ENCODE assay signal across 9 mouse cellular contexts in the genomic region with DNA sequence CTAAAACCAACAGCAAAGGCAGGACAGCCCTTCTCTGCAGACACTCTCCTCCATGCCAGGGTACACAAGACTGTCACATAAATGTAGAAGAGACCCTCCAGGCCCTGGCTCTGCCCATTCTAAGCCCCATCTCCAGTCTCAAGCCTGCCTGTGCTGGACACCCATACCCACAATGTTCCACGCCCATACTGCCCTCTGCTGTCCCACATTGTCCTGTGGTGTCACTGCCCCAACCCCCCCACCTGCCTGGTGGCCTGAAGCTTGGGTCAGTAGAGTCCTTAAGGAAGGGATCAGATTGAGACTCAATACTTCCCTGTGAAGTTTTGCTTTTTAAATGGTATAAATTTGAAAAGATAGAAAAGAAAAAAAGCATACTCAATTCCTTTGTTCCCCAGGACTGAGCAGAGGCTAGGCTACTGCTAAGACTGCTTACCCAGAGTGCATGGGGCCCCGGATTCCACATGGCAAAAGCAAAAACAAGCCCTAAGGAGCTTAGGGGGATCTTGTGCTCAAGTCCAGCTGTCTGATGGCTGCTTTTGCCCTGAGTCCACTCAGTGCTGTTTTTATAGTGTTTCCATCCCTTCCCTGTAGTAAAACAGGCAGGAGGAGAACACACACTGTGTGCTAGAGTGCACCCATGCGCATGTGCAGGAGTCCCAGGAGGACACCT. TPM values are rescaled to one million over a fixed set of nuclear protein-coding genes. Genes with fewer than 3 reads are reported as not detected.
DNase-seq lines count a peak whose midpoint lies in the region; ATAC-seq and TF ChIP-seq lines count a peak whose summit lies in the region.
"Had no signal": no experiment of that assay in that cellular context is flagged by ENCODE, and none has a peak within 500 bp of the region (broad histone marks: within the 10 kb centered on the region; RNA-seq: fewer than 3 reads in every experiment).

No protein-coding gene starts in this region.

- TF ChIP-seq CTCF in small intestine, adult 2 months (IDR thresholded peaks at IDR 0.05; ENCODE audit: extremely low read depth, insufficient read length, insufficient replicate concordance, low read depth, low read length): peak; percentile 8; the same call in 1 of the 2 replicates

- H3K4me1 ChIP-seq in heart, embryonic 10.5 days: peaks cover 39% of the 10 kb centered on the region
- peaks cover 5% of the 10 kb centered on the region; the same call in 1 of the 2 replicates for H3K4me1 ChIP-seq in midbrain, embryonic 14.5 days (ENCODE audit: control insufficient read depth, insufficient read depth, low read length)
- peaks cover 4% of the 10 kb centered on the region for H3K4me1 ChIP-seq in midbrain, embryonic 15.5 days
- H3K4me1 ChIP-seq in small intestine, adult 2 months (ENCODE audit: control insufficient read depth, insufficient read depth, insufficient read length, low read length): no peaks in the 10 kb centered on the region
- 0 out of 2 replicates have a peak, but pooled peaks cover 3% of the 10 kb centered on the region for H3K4me1 ChIP-seq in hindbrain, embryonic 11.5 days (replicated peaks; ENCODE audit: control insufficient read depth, insufficient read depth, low read length)

- no peak for ATAC-seq in midbrain, embryonic 14.5 days (ENCODE audit: low FRiP score, low TSS enrichment)
- ATAC-seq in midbrain, embryonic 15.5 days (replicated peaks): no peak
- no peak for ATAC-seq in hindbrain, embryonic 11.5 days (ENCODE audit: low FRiP score)
- ATAC-seq: forebrain, embryonic 16.5 days had no signal

- H3K36me3 ChIP-seq in heart, embryonic 10.5 days: peaks cover 5% of the 10 kb centered on the region; the same call in 1 of the 2 replicates
- H3K36me3 ChIP-seq in midbrain, embryonic 14.5 days (ENCODE audit: control insufficient read depth, insufficient read depth, low read length): peaks cover 24% of the 10 kb centered on the region
- no peaks in the 10 kb centered on the region for H3K36me3 ChIP-seq in midbrain, embryonic 15.5 days (replicated peaks)
- no peaks in the 10 kb centered on the region for H3K36me3 ChIP-seq in small intestine, adult 2 months (ENCODE audit: control insufficient read depth, insufficient read depth, low read length)
- 0 out of 2 replicates have a peak, but pooled peaks cover 2% of the 10 kb centered on the region for H3K36me3 ChIP-seq in hindbrain, embryonic 11.5 days (ENCODE audit: control insufficient read depth, insufficient read depth, low read length)

- no peak overlapping the region for H3K4me3 ChIP-seq in heart, embryonic 10.5 days
- H3K4me3 ChIP-seq in midbrain, embryonic 14.5 days (replicated peaks; ENCODE audit: low read depth, low read length): no peak overlapping the region
- H3K4me3 ChIP-seq in midbrain, embryonic 15.5 days: no peak overlapping the region
- H3K4me3 ChIP-seq in small intestine, adult 2 months (ENCODE audit: low read depth, low read length): no peak overlapping the region
- no peak overlapping the region for H3K4me3 ChIP-seq in hindbrain, embryonic 11.5 days (ENCODE audit: low read depth, low read length)

- H3K9me3 ChIP-seq in heart, embryonic 10.5 days: no peaks in the 10 kb centered on the region
- no peaks in the 10 kb centered on the region for H3K9me3 ChIP-seq in midbrain, embryonic 14.5 days (ENCODE audit: control insufficient read depth, low read length)
- no peaks in the 10 kb centered on the region for H3K9me3 ChIP-seq in midbrain, embryonic 15.5 days
- no peaks in the 10 kb centered on the region for H3K9me3 ChIP-seq in hindbrain, embryonic 11.5 days (ENCODE audit: control insufficient read depth, low read length)

- H3K27me3 ChIP-seq in heart, embryonic 10.5 days (ENCODE audit: insufficient read depth, poor library complexity, severe bottlenecking): no peaks in the 10 kb centered on the region
- H3K27me3 ChIP-seq in midbrain, embryonic 14.5 days (ENCODE audit: control insufficient read depth, insufficient read depth, low read length): no peaks in the 10 kb centered on the region
- no peaks in the 10 kb centered on the region for H3K27me3 ChIP-seq in midbrain, embryonic 15.5 days (replicated peaks)
- no peaks in the 10 kb centered on the region for H3K27me3 ChIP-seq in small intestine, adult 2 months (ENCODE audit: control insufficient read depth, insufficient read depth, low read length)
- no peaks in the 10 kb centered on the region for H3K27me3 ChIP-seq in hindbrain, embryonic 11.5 days (ENCODE audit: control insufficient read depth, insufficient read depth, low read length)

- DNase-seq in heart, adult 11 months: peak; percentile 93
- DNase-seq in heart, embryonic 10.5 days (ENCODE audit: low spot score): no peak
- DNase-seq in midbrain, embryonic 14.5 days: peak; percentile 12
- peak; percentile 12 for DNase-seq in c-Kit-positive CD71-negative TER-119-negative erythroid progenitor cells, embryonic 14.5 days (ENCODE audit: low read depth)
- DNase-seq in hindbrain, embryonic 11.5 days (ENCODE audit: low spot score): no peak
- no peak for DNase-seq in c-Kit-positive CD71-positive TER-119-positive erythroid progenitor cells, embryonic 14.5 days (ENCODE audit: low spot score)

- H3K4me2 ChIP-seq in midbrain, embryonic 14.5 days (ENCODE audit: low read length): no peak overlapping the region
- H3K4me2 ChIP-seq in midbrain, embryonic 15.5 days: no peak overlapping the region
- no peak overlapping the region for H3K4me2 ChIP-seq in hindbrain, embryonic 11.5 days (replicated peaks; ENCODE audit: low read depth, low read length)

- WGBS in heart, embryonic 10.5 days: 89% methylated on average over 3 of the region's 3 CpGs
- 79% methylated on average over 3 of the region's 3 CpGs for WGBS in midbrain, embryonic 14.5 days
- 64% methylated on average over 3 of the region's 3 CpGs for WGBS in midbrain, embryonic 15.5 days
- 87% methylated on average over 3 of the region's 3 CpGs for WGBS in small intestine, adult 2 months
- WGBS in hindbrain, embryonic 11.5 days: 84% methylated on average over 3 of the region's 3 CpGs

- TF ChIP-seq POLR2A in small intestine, adult 2 months (IDR thresholded peaks at IDR 0.05; ENCODE audit: low read depth, low read length): no peak

- no peak overlapping the region for H3K9ac ChIP-seq in midbrain, embryonic 14.5 days (replicated peaks; ENCODE audit: low read length)
- H3K9ac ChIP-seq in midbrain, embryonic 15.5 days: no peak overlapping the region
- H3K9ac ChIP-seq in hindbrain, embryonic 11.5 days (ENCODE audit: low read depth, low read length): no peak overlapping the region

- no peak overlapping the region for H3K27ac ChIP-seq in heart, embryonic 10.5 days
- no peak overlapping the region for H3K27ac ChIP-seq in midbrain, embryonic 14.5 days (replicated peaks; ENCODE audit: low read depth, low read length)
- H3K27ac ChIP-seq in midbrain, embryonic 15.5 days: no peak overlapping the region
- no peak overlapping the region for H3K27ac ChIP-seq in small intestine, adult 2 months (ENCODE audit: insufficient read depth, low read depth, low read length)
- no peak overlapping the region for H3K27ac ChIP-seq in hindbrain, embryonic 11.5 days (ENCODE audit: low read depth, low read length)

RNA-seq across cellular contexts. Expression of a gene that starts 34.3 kb away (rescaled TPM):
- 3.8 and 4.3 TPM in 2 replicates for polyA plus RNA-seq in heart, embryonic 10.5 days (2016; fragmentation: Nextera tagmentation; extraction: Ambion mirVana)
- 15.9 and 17.9 TPM in 2 replicates for polyA plus RNA-seq in midbrain, embryonic 14.5 days (2014; fragmentation: Nextera tagmentation; extraction: Ambion mirVana)
- 17.0 and 17.2 TPM in 2 replicates for polyA plus RNA-seq in midbrain, embryonic 15.5 days (2015; fragmentation: Nextera tagmentation; extraction: Ambion mirVana)
- polyA plus RNA-seq in small intestine, adult 2 months (2012; rRNA removed): 0.17 and 0.81 TPM in 2 replicates
- polyA plus RNA-seq in hindbrain, embryonic 11.5 days (2014; fragmentation: Nextera tagmentation; extraction: Ambion mirVana): 11.0 and 14.4 TPM in 2 replicates

RNA-seq across cellular contexts. Expression of a gene that starts 43.6 kb away (rescaled TPM):
- polyA plus RNA-seq in heart, embryonic 10.5 days (2016; fragmentation: Nextera tagmentation; extraction: Ambion mirVana): 4.6 and 6.1 TPM in 2 replicates
- polyA plus RNA-seq in midbrain, embryonic 14.5 days (2014; fragmentation: Nextera tagmentation; extraction: Ambion mirVana): 2.0 and 3.1 TPM in 2 replicates
- 3.9 and 4.4 TPM in 2 replicates for polyA plus RNA-seq in midbrain, embryonic 15.5 days (2015; fragmentation: Nextera tagmentation; extraction: Ambion mirVana)
- polyA plus RNA-seq in small intestine, adult 2 months (2012; rRNA removed): 2.1 and 3.2 TPM in 2 replicates
- polyA plus RNA-seq in hindbrain, embryonic 11.5 days (2014; fragmentation: Nextera tagmentation; extraction: Ambion mirVana): 2.5 and 3.2 TPM in 2 replicates

Comparison
In these comparisons a context has a peak if more than half of its experiments do, and no peak if none do; other contexts are left out.
1. DNase-seq: peak in heart, adult 11 months (single experiment), midbrain, embryonic 14.5 days (single experiment) and c-Kit-positive CD71-negative TER-119-negative erythroid progenitor cells, embryonic 14.5 days (single experiment); none in heart, embryonic 10.5 days (single experiment), hindbrain, embryonic 11.5 days (single experiment) and c-Kit-positive CD71-positive TER-119-positive erythroid progenitor cells, embryonic 14.5 days (single experiment).